Mouse (Mus musculus) CD4-positive naive resting alpha-beta T cell, adult 76 days (primary cell): ENCODE results near the gene Igdcc3. TPM values are rescaled to one million over a fixed set of nuclear protein-coding genes. Genes with fewer than 3 reads are reported as not detected.

ENCODE experiments used
- total RNA-seq: library from RNA; stranded (reverse); gene quantifications from one replicate; pipeline ENCODE4 v1.2.4, GENCODE M21; 2023

Gene Igdcc3
- total RNA-seq = not detected

GRCm38 (mm10) chr9:65140936-65141305 is at the start of gene Igdcc3:
Gene Igdcc3, plus strand, starts transcription at chr9:65141189.

DNA sequence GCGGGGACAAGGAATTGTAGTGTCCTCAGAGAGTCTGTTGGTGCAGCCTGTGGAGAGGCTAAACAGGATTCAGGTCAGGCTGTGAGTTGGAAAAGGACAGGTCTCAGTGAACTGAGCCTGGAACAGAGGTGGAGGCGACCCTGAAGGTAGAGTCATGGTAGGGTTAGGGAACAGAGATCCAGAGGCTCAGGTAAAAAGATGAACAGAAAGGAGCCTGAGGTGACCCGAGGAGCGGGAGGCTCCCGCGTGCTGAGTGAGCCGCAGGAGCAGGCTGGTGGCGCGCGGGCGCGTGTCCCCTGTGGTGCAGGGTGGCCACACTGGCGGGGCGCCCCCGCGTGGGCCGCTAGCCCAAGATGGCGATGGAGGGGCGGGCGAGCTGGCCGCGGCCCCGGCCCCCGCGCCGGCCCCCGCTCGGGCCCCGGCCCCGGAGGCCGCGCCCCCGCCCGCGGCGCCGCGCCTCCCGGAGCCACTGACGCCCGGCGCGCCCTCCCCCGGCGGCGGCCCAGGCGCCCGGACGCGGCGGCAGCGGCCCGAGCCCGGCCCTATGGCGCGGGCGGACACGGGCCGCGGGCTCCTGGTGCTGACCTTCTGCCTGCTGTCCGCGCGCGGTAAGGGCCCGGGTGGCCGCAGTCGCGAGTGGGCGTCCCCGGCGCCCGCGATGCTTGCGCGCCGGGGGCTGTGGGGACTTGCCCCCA is 39.9 kb upstream of the Igdcc3 start, which contains the start of gene Igdcc4:
Gene Igdcc4 (plus strand): TSS at position 496 of the 695 bp plus-strand sequence.

DNA sequence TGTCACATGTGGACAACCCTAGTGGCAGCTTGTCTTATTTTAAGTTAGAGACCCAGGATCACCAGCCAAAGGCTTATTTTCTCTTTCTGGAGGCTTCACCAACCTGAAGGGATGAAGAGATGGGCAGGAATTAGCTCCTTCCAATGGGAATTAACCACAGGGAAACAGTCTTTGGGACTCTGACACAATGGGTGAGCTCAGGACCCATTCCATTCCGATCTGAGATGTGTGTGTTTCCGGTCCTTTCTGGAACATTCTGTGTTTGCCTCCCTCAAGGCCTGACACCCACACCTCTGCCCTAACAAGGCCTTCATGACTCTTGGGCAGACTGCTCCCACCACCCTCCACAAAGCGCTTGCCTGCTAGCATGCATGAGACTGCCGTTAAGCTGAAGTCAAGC is 54.1 kb downstream of the Igdcc3 start, which contains the start of gene Parp16:
Gene Parp16 (plus strand): TSS at position 301 of the 400 bp plus-strand sequence.

Other genes starting within 250 kb of the Igdcc3 start
- not detected for gene Slc24a1, start 189.6 kb upstream of the Igdcc3 start, total RNA-seq
- gene Ints14, start 180.3 kb upstream of the Igdcc3 start, total RNA-seq = 33.9 TPM
- 40.7 TPM for gene Hacd3, start 119.5 kb upstream of the Igdcc3 start, total RNA-seq
- 68.2 TPM for gene Dpp8, start 108.8 kb upstream of the Igdcc3 start, total RNA-seq
- not detected for gene Igdcc4, start 39.7 kb upstream of the Igdcc3 start, total RNA-seq
- gene Parp16, start 54.2 kb downstream of the Igdcc3 start, total RNA-seq = 5.6 TPM
- gene Cilp, start 124.0 kb downstream of the Igdcc3 start, total RNA-seq = not detected
- 21.3 TPM for gene Clpx, start 153.1 kb downstream of the Igdcc3 start, total RNA-seq
- gene Pdcd7, start 204.9 kb downstream of the Igdcc3 start, total RNA-seq = 16.7 TPM
- gene Ubap1l, start 219.9 kb downstream of the Igdcc3 start, total RNA-seq = 0.88 TPM